Mouse (Mus musculus): ENCODE results near the gene Galns.

Galns gene

GRCm38 (mm10) chr8:122611295-122612133 is at the start of gene Galns, which contains the start of gene Trappc2l:
Gene Galns, minus strand, starts transcription at chr8:122611463.
Gene Trappc2l, plus strand, starts transcription at chr8:122611640.
- DNase-seq (ENCODE audit: low spot score), result peak; percentile 96

GRCm38 (mm10) chr8:122660022-122660421 is 48.8 kb upstream of the Galns start:
- DNase-seq (ENCODE audit: low spot score), result no peak

DNA sequence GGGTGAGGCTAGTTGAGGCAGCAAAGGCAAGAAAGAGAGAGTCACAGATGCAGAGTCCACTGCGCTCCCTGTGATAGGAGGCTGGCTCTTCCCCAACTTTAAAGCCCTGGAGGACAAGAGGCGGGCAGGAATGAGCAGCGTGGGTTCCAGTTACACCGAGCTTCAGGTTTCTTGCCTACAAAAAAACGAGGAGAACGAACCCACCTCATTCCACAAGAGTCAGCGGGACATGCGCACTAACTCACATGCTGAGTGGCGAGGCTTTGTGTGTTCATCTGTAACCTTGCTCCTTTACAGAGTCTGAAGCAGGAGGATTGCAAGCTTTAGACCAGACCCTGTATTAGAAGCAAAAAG is 47.5 kb upstream of the Galns start:
- no peak for DNase-seq (ENCODE audit: low spot score)

DNA sequence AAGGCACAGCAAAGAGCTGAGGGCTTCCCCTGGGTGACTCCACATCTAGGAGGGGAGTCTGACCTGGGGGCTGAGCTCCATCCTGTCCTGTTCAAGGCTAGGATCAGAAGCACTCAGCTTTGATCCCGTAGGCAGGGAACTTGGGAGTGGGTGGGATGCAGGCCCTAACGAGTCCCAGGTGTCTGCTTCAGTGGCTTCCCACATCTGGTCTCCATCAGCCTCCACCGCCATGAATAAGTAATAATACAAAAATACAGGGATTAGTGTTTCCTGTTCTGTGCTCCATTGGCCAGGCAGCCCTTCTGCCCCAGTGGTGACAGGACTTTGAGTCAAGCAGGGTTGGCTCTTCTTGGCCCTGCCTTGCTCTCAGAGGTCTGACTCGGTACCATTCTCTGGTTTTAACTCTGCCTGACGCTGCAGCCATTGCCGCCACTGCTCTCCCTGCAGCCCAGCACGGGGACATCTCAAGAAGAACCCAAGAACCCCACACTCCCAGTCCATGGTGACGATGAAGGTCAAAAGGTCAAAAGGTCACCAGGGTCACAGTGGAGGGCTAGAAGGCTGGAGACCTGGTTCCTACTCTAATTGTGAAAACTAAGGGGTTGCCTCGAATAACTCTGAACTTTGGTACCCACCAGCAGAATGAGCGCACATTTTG is 47.0 kb upstream of the Galns start:
- DNase-seq (ENCODE audit: low spot score), result no peak

- DNase-seq (ENCODE audit: low spot score), result peak; percentile 39
These were observed 45.1 kb upstream of the Galns start for GRCm38 (mm10) chr8:122656056-122656999.

GRCm38 (mm10) chr8:122654768-122655167 is 43.5 kb upstream of the Galns start:
- no peak for DNase-seq (ENCODE audit: low spot score)

GRCm38 (mm10) chr8:122652643-122653042 is 41.4 kb upstream of the Galns start:
- DNase-seq (ENCODE audit: low spot score), result no peak

GRCm38 (mm10) chr8:122651326-122651921 is 40.2 kb upstream of the Galns start:
- no peak for DNase-seq (ENCODE audit: low spot score)

DNA sequence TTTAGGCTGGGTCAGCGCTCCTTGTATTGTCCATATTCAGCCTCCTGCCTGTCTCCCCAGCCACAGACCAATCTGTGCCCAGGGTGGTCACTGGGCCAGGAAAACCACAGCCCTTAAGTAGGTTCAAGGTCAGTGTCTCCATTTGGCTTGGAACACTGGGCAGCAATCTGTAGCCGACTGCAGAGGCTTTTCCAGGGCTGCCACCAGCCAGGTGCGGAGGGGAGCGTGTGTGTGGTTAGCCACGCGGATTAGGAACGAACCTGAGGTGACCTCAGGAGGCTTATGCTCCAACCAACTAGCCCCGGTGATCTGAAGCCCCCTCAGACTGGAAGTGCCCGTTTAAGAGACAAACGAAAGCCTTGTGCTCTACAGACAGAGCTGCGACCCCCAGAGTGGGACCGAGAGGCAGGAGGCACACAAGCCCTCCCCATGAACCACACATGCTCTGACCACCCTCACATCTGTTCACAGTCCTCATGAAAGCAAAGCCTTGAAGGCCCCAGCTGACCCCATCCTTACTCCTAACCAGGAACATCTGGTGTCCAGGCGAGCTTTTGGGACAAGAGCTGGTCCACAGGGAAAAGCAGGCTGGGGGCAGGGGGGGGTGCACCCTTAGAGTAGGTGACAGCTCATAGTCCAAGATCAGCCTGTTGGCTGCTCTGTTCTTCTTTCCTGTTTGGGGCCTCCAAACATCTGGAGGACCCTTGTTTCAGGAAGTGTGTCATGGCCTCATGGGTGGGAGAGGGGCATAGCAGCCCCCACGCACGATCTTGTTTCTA is 37.1 kb upstream of the Galns start:
- DNase-seq (ENCODE audit: low spot score), result no peak

GRCm38 (mm10) chr8:122646337-122646736 is 35.1 kb upstream of the Galns start:
- no peak for DNase-seq (ENCODE audit: low spot score)

- no peak for DNase-seq (ENCODE audit: low spot score)
These were observed 33.1 kb upstream of the Galns start for GRCm38 (mm10) chr8:122644175-122644954.

DNA sequence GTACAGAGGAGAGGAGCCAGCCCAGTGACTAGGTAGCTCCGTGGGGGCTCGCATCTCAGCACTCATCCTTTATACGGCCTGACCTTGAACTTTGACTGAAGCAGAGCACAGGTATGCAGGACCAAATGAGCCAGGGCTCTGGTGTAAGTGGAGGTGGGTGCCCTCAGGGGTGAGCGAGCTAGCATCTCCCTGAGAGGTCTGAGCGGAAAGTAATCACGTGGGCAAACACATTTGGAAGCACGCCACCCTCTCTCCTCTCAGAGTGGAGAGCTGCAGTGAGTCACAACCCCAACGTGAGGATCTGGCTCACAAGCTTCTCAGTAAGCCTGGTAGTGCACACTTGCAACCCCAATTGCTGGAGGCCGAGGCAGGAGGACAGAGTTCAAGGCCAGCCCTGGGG is 30.8 kb upstream of the Galns start:
- DNase-seq (ENCODE audit: low spot score), result peak; percentile 48

DNA sequence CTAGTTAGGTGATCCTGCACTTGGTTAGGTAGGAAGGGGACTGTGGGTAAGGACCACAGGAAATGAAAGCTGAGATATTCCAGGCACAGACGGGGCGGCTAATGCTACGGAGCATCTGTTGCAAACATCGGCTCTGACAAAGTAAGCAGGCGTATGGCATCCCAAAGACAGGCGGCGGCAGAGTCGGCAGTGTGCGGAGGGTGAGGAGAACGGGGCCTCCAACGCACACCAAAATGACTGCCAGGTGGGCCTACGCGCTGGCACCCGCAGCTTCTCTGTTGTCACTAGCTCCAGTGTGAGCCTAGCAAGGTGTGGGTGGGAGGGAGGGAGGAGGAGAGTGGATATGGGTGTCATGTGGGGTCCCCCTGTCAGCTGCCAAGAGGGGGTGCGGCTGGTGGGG is 30.1 kb upstream of the Galns start:
- no peak for DNase-seq (ENCODE audit: low spot score)

GRCm38 (mm10) chr8:122640825-122641224 is 29.6 kb upstream of the Galns start:
- no peak for DNase-seq (ENCODE audit: low spot score)

GRCm38 (mm10) chr8:122639521-122640248 is 28.4 kb upstream of the Galns start:
- peak; percentile 51 for DNase-seq (ENCODE audit: low spot score)

DNA sequence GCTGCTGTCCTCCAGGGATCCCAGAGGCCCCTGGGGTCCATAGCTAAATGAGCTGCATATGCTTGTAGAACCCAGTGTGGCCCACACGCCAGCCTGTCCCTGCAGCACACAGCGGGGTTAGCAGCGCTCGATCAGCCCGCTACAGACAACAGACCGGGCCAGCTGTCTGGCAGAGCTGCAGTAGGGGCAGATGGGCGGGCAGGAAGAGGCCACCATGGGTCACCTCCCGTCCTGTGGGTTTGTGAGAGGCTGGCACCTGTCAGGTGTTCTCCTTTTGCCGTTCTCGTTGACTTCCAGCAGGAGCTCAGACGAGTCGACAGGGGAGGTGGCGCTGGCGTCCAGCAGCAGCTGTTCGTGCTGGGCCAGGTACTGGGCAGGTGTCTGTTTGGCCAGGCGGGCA is 27.3 kb upstream of the Galns start:
- no peak for DNase-seq (ENCODE audit: low spot score)

- no peak for DNase-seq (ENCODE audit: low spot score)
These were observed 26.0 kb upstream of the Galns start for GRCm38 (mm10) chr8:122637230-122637629.

DNA sequence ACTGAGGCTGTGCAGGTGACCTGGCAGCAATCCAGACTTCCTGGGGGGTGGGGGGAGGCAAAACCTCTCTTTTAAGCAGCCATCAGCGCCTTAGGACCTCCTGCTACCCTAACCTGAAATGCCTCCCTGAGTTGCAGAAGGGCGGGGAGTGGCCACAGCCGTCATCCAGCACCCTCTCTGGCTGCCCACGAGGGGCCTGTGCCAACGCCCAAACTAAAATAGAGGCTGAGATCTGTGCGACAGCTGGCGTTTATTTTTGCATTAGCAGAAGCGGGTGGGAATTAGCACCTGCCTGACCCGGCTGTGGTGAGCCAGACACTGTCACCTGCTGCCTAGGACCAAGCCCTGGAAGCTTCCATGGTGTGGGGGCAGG is 25.5 kb upstream of the Galns start:
- DNase-seq (ENCODE audit: low spot score), result no peak

DNA sequence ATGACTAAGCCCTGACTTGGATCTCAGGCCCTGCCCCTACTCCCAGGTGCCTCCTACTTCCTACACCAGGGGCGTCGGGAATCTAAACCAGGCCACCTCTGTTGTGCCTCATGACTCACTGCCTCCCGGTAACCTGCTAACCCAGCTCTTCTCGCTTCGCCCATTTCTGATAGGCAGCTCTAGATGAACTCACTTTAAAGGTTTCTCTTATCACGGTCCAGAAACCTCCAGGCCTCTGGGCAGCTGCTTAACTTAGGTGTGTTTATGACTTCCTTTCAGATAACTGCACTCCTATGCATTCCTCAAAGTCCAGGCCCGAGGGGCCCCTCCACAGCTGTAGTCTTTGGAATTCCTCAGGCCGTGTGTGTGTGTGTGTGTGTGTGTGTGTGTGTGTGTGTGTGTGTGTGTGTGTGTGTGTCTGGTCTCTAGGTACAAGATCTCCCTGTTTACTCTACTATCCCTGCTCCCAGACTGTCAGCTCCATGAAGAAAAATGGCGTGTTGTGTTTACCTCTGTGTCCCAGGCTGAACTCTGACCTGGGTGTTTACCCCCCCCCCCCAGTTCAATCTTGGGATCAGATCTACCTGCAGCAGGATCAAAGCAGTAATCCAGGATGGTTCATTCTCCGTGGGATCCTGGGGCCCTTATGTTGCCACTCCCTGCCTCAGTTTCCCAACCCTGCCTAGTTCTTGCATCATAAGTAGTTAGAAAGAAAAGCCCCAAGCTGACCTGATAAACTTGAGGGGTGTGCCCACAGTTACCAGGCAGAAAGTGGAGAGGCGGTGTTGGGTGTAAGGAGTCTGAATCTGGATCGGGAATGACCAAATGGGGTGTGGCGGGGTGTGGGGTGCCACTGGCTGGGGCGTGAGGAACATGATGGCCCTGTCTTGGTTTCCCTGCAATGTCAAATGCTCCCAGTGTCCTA is 24.9 kb upstream of the Galns start:
- peak; percentile 72 for DNase-seq (ENCODE audit: low spot score)
